Mouse (Mus musculus): ENCODE data around the gene Ppef2.

DNA sequence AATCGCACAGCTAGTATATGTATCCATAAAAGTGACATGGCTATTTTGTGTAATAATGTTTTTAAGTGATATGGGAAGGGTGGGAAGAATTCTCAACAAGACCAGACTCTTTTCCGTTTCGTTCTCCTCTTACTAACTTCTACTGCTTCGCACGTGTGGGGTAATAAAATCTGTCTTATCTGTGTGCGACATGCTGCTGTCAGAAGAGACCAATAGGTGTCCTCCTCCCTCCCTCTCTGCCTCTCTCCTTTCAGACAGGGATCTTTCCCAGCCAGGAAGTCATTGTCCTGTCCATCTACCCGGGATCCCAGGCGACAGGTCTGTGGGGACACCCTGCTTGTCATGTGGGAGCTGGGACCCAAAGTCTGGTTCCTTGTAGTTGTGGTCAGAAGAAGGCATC lies 45.9 kb downstream of the Ppef2 start:
- no peak for TF ChIP-seq CTCF (IDR thresholded peaks at IDR 0.05; ENCODE audit: low read depth, low read length)
- no peak for TF ChIP-seq POLR2A (IDR thresholded peaks at IDR 0.05; ENCODE audit: insufficient read depth, low read length)
- TF ChIP-seq EP300 (IDR thresholded peaks at IDR 0.05; ENCODE audit: insufficient read depth, low read depth, low read length): no peak
